Mouse (Mus musculus) cerebellum, adult 2 months (tissue): ENCODE measurements around the gene Ipo11.

ENCODE experiments used
- CTCF ChIP-seq: fragments of 200-500 bp; IDR thresholded peaks from 2 replicates; pipeline ENCODE4 v1.5.1; 2011; ENCODE audit warnings: low read depth, mild to moderate bottlenecking, control low read depth, low read length, moderate library complexity, borderline replicate concordance; ENCODE audit not compliant: insufficient read depth
- POLR2A ChIP-seq: fragments of 200-500 bp; IDR thresholded peaks from 2 replicates; pipeline ENCODE4 v1.6.1; 2011; ENCODE audit warnings: low read length, control low read depth, borderline replicate concordance; ENCODE audit not compliant: insufficient read depth

GRCm38 (mm10) chr13:106942721-106943120 lies 6.0 kb upstream of the Ipo11 start:
- TF ChIP-seq POLR2A: no peak
- no peak for TF ChIP-seq CTCF
